Mouse (Mus musculus): ENCODE results near the gene Osbpl2. TPM values are rescaled to one million over a fixed set of nuclear protein-coding genes. Genes with fewer than 3 reads are reported as not detected.

The Osbpl2 gene
- total and polyA plus RNA-seq, 3 experiments: 11.4 to 15.6 (median 12.8) TPM

DNA sequence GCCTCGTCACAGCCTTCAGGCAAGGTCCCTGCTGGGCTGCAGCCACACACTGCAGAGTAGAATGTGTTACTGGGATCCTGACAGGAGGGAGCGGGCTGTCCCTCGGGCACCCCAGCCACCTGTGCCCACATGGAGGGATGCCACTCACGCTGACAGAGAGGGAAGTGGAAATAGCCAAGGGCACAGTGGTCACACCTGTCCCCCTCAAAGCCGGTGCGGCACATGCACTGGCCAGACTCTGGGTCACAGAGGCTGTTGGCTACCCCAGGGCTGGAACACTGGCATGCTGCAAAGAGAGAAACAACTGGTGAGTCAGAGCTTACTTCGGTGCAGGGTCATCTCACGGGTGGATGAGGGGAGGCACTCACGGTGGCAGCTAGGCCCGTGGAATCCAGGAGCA lies 79.7 kb downstream of the Osbpl2 start:
- no peaks in the 10 kb centered on the region for H3K79me2 ChIP-seq (replicated peaks; ENCODE audit: control insufficient read depth, extremely low read depth, insufficient read depth, poor library complexity, severe bottlenecking)
- no peak overlapping the region for H3K4me2 ChIP-seq (ENCODE audit: insufficient read depth, low read depth, poor library complexity, severe bottlenecking)
- H3K27me3 ChIP-seq (replicated peaks): peaks cover 76% of the 10 kb centered on the region
- DNase-seq (ENCODE audit: extremely low read depth): no peak
- no peak overlapping the region for H3K27ac ChIP-seq (ENCODE audit: insufficient read depth, low read depth)
- H3K9ac ChIP-seq (ENCODE audit: insufficient read depth, low read depth): no peak overlapping the region
- dilution Hi-C loops (cut with MboI; ENCODE audit: extremely low pct_ligation_motif_present, extremely low pct_unique_long_range_greater_than_20kb, low sequenced_read_pairs): no loop called here
- in situ Hi-C loops (cut with MboI; ENCODE audit: low pct_ligation_motif_present, low pct_unique_long_range_greater_than_20kb, low sequenced_read_pairs): no loop called here
- TF ChIP-seq MEF2A (IDR thresholded peaks at IDR 0.05; ENCODE audit: borderline replicate concordance, low read depth, low read length) (no peak), NELFE (IDR thresholded peaks at IDR 0.05; ENCODE audit: low read depth, low read length) (no peak), JUN (IDR thresholded peaks at IDR 0.05; ENCODE audit: insufficient read depth, low read depth, low read length) (no peak), EP300 (IDR thresholded peaks at IDR 0.05; ENCODE audit: low read length) (no peak), IRF4 (IDR thresholded peaks at IDR 0.05; ENCODE audit: low read depth, low read length) (no peak), SMC3 (IDR thresholded peaks at IDR 0.05; ENCODE audit: low read depth, low read length) (no peak), MAZ (IDR thresholded peaks at IDR 0.05; ENCODE audit: low read depth, low read length) (no peak), PAX5 (IDR thresholded peaks at IDR 0.05; ENCODE audit: low read length) (no peak), ETS1 (conservative IDR thresholded peaks at IDR 0.05; ENCODE audit: low read depth, low read length) (no peak), NRF1 (IDR thresholded peaks at IDR 0.05; ENCODE audit: low read depth, low read length) (no peak), RCOR1 (conservative IDR thresholded peaks at IDR 0.05; ENCODE audit: low read depth, low read length) (no peak), TCF12 (IDR thresholded peaks at IDR 0.05; ENCODE audit: low read depth, low read length) (no peak), POLR2AphosphoS2 (IDR thresholded peaks at IDR 0.05; ENCODE audit: low read depth, low read length) (no peak), CHD2 (IDR thresholded peaks at IDR 0.05; ENCODE audit: low read length) (no peak), MXI1 (IDR thresholded peaks at IDR 0.05; ENCODE audit: low read depth, low read length) (no peak), JUND (conservative IDR thresholded peaks at IDR 0.05; ENCODE audit: low read depth, low read length) (no peak), ZKSCAN1 (IDR thresholded peaks at IDR 0.05; ENCODE audit: borderline replicate concordance, low read depth, low read length) (no peak), BHLHE40 (IDR thresholded peaks at IDR 0.05; ENCODE audit: low read depth, low read length) (no peak), MAFK (IDR thresholded peaks at IDR 0.05; ENCODE audit: insufficient replicate concordance, low read length) (no peak)
- H3K9me3 ChIP-seq (replicated peaks; ENCODE audit: low read length): no peaks in the 10 kb centered on the region
- H3K4me3 ChIP-seq (replicated peaks in 1 of 3; ENCODE audit: low read depth in 2 of 3, low read length in 2 of 3, poor library complexity in 1 of 3): no peak overlapping the region
- peaks cover 12 to 17% of the 10 kb centered on the region in 2 experiments for H3K4me1 ChIP-seq (ENCODE audit: control insufficient read depth in 1 of 2, insufficient read depth in 2 of 2)
- H3K36me3 ChIP-seq (replicated peaks in 1 of 2; ENCODE audit: control insufficient read depth in 1 of 2, insufficient read depth in 1 of 2, low read length in 1 of 2): no peaks in the 10 kb centered on the region

- Histone ChIP-seq H3K27ac (ENCODE audit: insufficient read depth, low read depth) (no peak overlapping the region), H3K36me3 (replicated peaks in 1 of 2; ENCODE audit: control insufficient read depth in 1 of 2, insufficient read depth in 1 of 2, low read length in 1 of 2) (no peaks in the 10 kb centered on the region), H3K4me2 (ENCODE audit: insufficient read depth, low read depth, poor library complexity, severe bottlenecking) (no peak overlapping the region), H3K4me3 (replicated peaks in 1 of 3; ENCODE audit: low read depth in 2 of 3, low read length in 2 of 3, poor library complexity in 1 of 3) (no peak overlapping the region), H3K9me3 (replicated peaks; ENCODE audit: low read length) (no peaks in the 10 kb centered on the region), H3K79me2 (replicated peaks; ENCODE audit: control insufficient read depth, extremely low read depth, insufficient read depth, poor library complexity, severe bottlenecking) (no peaks in the 10 kb centered on the region), H3K27me3 (replicated peaks) (peaks cover 70% of the 10 kb centered on the region), H3K4me1 (ENCODE audit: control insufficient read depth in 1 of 2, insufficient read depth in 2 of 2) (peaks cover 12 to 25% of the 10 kb centered on the region in 2 experiments), H3K9ac (ENCODE audit: insufficient read depth, low read depth) (no peak overlapping the region)
- dilution Hi-C loops (cut with MboI; ENCODE audit: extremely low pct_ligation_motif_present, extremely low pct_unique_long_range_greater_than_20kb, low sequenced_read_pairs) (no loop called here), in situ Hi-C loops (cut with MboI; ENCODE audit: low pct_ligation_motif_present, low pct_unique_long_range_greater_than_20kb, low sequenced_read_pairs) (no loop called here)
- no peak for DNase-seq (ENCODE audit: extremely low read depth)
- TF ChIP-seq ZMIZ1 (IDR thresholded peaks at IDR 0.05; ENCODE audit: low read depth, low read length) (no peak), MYC (IDR thresholded peaks at IDR 0.05; ENCODE audit: low read depth, low read length) (no peak), GABPA (IDR thresholded peaks at IDR 0.05; ENCODE audit: insufficient replicate concordance, low read depth, low read length) (no peak), NELFE (IDR thresholded peaks at IDR 0.05; ENCODE audit: low read depth, low read length) (no peak), JUND (conservative IDR thresholded peaks at IDR 0.05; ENCODE audit: low read depth, low read length) (no peak), UBTF (IDR thresholded peaks at IDR 0.05; ENCODE audit: low read depth, low read length) (no peak), NRF1 (IDR thresholded peaks at IDR 0.05; ENCODE audit: low read depth, low read length) (no peak), JUN (IDR thresholded peaks at IDR 0.05; ENCODE audit: insufficient read depth, low read depth, low read length) (no peak), SIN3A (IDR thresholded peaks at IDR 0.05; ENCODE audit: low read length) (no peak), POLR2A (IDR thresholded peaks at IDR 0.05; ENCODE audit: low read depth, low read length) (no peak), CHD2 (IDR thresholded peaks at IDR 0.05; ENCODE audit: low read length) (no peak), ZNF384 (IDR thresholded peaks at IDR 0.05; ENCODE audit: low read depth, low read length) (no peak), IRF4 (IDR thresholded peaks at IDR 0.05; ENCODE audit: low read depth, low read length) (no peak), MAZ (IDR thresholded peaks at IDR 0.05; ENCODE audit: low read depth, low read length) (no peak), RAD21 (IDR thresholded peaks at IDR 0.05; ENCODE audit: low read depth, low read length) (no peak), USF1 (IDR thresholded peaks at IDR 0.05; ENCODE audit: low read depth, low read length) (no peak), MEF2A (IDR thresholded peaks at IDR 0.05; ENCODE audit: borderline replicate concordance, low read depth, low read length) (no peak), HCFC1 (IDR thresholded peaks at IDR 0.05; ENCODE audit: low read depth, low read length) (no peak)
Observed at GRCm38 (mm10) chr2:180200681-180201080, 81.6 kb downstream of the Osbpl2 start.

All from CH12.LX (cell line).